Mouse (Mus musculus) sigmoid colon, adult 10 weeks (tissue): Measurements from ENCODE around the gene Huwe1. TPM values are rescaled to one million over a fixed set of nuclear protein-coding genes. Genes with fewer than 3 reads are reported as not detected.

Source experiments
- polyA plus RNA-seq: library from polyadenylated mRNA; stranded (reverse); fragments of 350-450 nt; fragmentation: Illumina TruSeq; extraction: RNeasy Lipid Tissue Mini Kit (QIAGEN cat#74804); gene quantifications from one replicate; pipeline ENCODE4 v1.2.3, GENCODE M21; 2014; ENCODE audit warnings: low read depth, low replicate concordance

Huwe1 gene
- polyA plus RNA-seq = 121 TPM

GRCm38 (mm10) chrX:151800701-151801511 lies at the start of gene Huwe1:
Huwe1 (plus strand) TSS chrX:151800807.

Other genes starting within 250 kb of the Huwe1 start
- gene Hsd17b10, start 201.0 kb downstream of the Huwe1 start, polyA plus RNA-seq = 60.8 TPM
- 2.1 TPM for gene Ribc1, start 215.5 kb downstream of the Huwe1 start, polyA plus RNA-seq
- 65.2 TPM for gene Smc1a, start 215.6 kb downstream of the Huwe1 start, polyA plus RNA-seq